Mouse (Mus musculus) T-helper 1 cell (primary cell): ENCODE data around the gene Ccr2.
"Not testable (repeated sequence)": the region's sequence is repeated elsewhere in the genome, so short reads cannot be mapped to it uniquely, and the experiment has no call there.

ENCODE experiments used
- in situ Hi-C: fragments of 300-600 bp; cut with MboI, MseI; formaldehyde crosslinking; loops from one replicate; pipeline ENCODE4 v1.15.1; 2025; ENCODE audit warnings: high pct_unique_total_duplicates

The Ccr2 gene

GRCm38 (mm10) chr9:124118489-124118888, 16.7 kb downstream of the Ccr2 start:
- in situ Hi-C loops = no loop called here

GRCm38 (mm10) chr9:124121387-124122184, 19.8 kb downstream of the Ccr2 start, which contains the start of gene Ccr5:
Ccr5 (plus strand) TSS chr9:124121543.
- in situ Hi-C loops = no loop called here

- in situ Hi-C loops = loop anchor here (5.0 kb wide), 2 partner anchors 93 to 198 kb away; no protein-coding TSS in a partner anchor
These were observed 23.8 kb downstream of the Ccr2 start for GRCm38 (mm10) chr9:124125576-124125975.

GRCm38 (mm10) chr9:124126373-124126772, 24.6 kb downstream of the Ccr2 start:
- in situ Hi-C loops = loop anchor here (5.0 kb wide), 2 partner anchors 94 to 199 kb away; no protein-coding TSS in a partner anchor

GRCm38 (mm10) chr9:124127412-124127811, 25.7 kb downstream of the Ccr2 start:
- in situ Hi-C loops = loop anchor here (5.0 kb wide), 2 partner anchors 95 to 200 kb away; no protein-coding TSS in a partner anchor

GRCm38 (mm10) chr9:124128379-124128778, 26.6 kb downstream of the Ccr2 start:
- in situ Hi-C loops = loop anchor here (5.0 kb wide), 2 partner anchors 96 to 201 kb away; no protein-coding TSS in a partner anchor

GRCm38 (mm10) chr9:124132899-124133298, 31.1 kb downstream of the Ccr2 start:
- in situ Hi-C loops = not testable (repeated sequence)

GRCm38 (mm10) chr9:124134919-124135318, 33.2 kb downstream of the Ccr2 start:
- in situ Hi-C loops = not testable (repeated sequence)

- in situ Hi-C loops = no loop called here
These were observed 35.9 kb downstream of the Ccr2 start for GRCm38 (mm10) chr9:124137619-124138018.

- in situ Hi-C loops = no loop called here
These were observed 36.5 kb downstream of the Ccr2 start for GRCm38 (mm10) chr9:124138055-124138775.

- in situ Hi-C loops = loop anchor here (5.0 kb wide), 2 partner anchors 161 to 276 kb away; no protein-coding TSS in a partner anchor
These were observed 41.9 kb downstream of the Ccr2 start for GRCm38 (mm10) chr9:124143678-124144077.

- in situ Hi-C loops = no loop called here
These were observed 44.6 kb downstream of the Ccr2 start for GRCm38 (mm10) chr9:124146307-124146706.
